Mouse (Mus musculus): Measurements from ENCODE around the gene Fbxl15. TPM values are rescaled to one million over a fixed set of nuclear protein-coding genes. Genes with fewer than 3 reads are reported as not detected.
A peak's percentile ranks its signal among the peaks of the same experiment; 100 is the strongest.

Gene Fbxl15
- polyA plus RNA-seq, 2 experiments: 6.3 to 10.0 TPM

- no peak for TF ChIP-seq EP300 (IDR thresholded peaks at IDR 0.05; ENCODE audit: low read depth)
- TF ChIP-seq CTCF (IDR thresholded peaks at IDR 0.05; ENCODE audit: low read depth): no peak
- no peak for DNase-seq (ENCODE audit: low read depth in 3 of 3, low spot score in 3 of 3)
- ATAC-seq (ENCODE audit: insufficient read depth): no peak
These were observed 19.7 kb upstream of the Fbxl15 start for GRCm38 (mm10) chr19:46308303-46308702.

GRCm38 (mm10) chr19:46308706-46309435 is 19.1 kb upstream of the Fbxl15 start:
- Histone ChIP-seq H3K4me1 (replicated peaks; ENCODE audit: control insufficient read depth in 2 of 2, insufficient read depth in 2 of 2, low read length in 1 of 2) (peaks cover 12 to 16% of the 10 kb centered on the region in 2 experiments), H3K27me3 (ENCODE audit: control insufficient read depth, insufficient read depth, low read length) (no peaks in the 10 kb centered on the region), H3K4me3 (ENCODE audit: insufficient read depth in 1 of 2, low read depth in 2 of 2, low read length in 2 of 2) (peak overlapping the region; percentile 14 to 51; a peak in 3 of 4 replicates), H3K4me2 (ENCODE audit: low read depth) (peak overlapping the region; percentile 73), H3K9ac (replicated peaks) (peak overlapping the region; percentile 31), H3K27ac (no peak overlapping the region), H3K9me3 (ENCODE audit: control insufficient read depth, low read length) (no peaks in the 10 kb centered on the region), H3K36me3 (replicated peaks; ENCODE audit: control insufficient read depth, insufficient read depth, low read depth) (no peaks in the 10 kb centered on the region)
- whole genome bisulfite sequencing (ENCODE audit: insufficient replicate concordance): 2% methylated on average over 47 of the region's 47 CpGs
- TF ChIP-seq EP300 (IDR thresholded peaks at IDR 0.05; ENCODE audit: low read depth) (no peak), CTCF (IDR thresholded peaks at IDR 0.05; ENCODE audit: low read depth) (peak; percentile 98)
- ATAC-seq (ENCODE audit: insufficient read depth) (no peak), DNase-seq (ENCODE audit: low read depth in 3 of 3, low spot score in 3 of 3) (peak; percentile 62 to 70 (median 68))

More at GRCm38 (mm10) chr19:46308303-46308702, 19.7 kb upstream of the Fbxl15 start:
- peaks cover 8 to 12% of the 10 kb centered on the region in 2 experiments for H3K4me1 ChIP-seq (replicated peaks; ENCODE audit: control insufficient read depth in 2 of 2, insufficient read depth in 2 of 2, low read length in 1 of 2)
- H3K9ac ChIP-seq (replicated peaks): no peak overlapping the region
- H3K4me2 ChIP-seq (ENCODE audit: low read depth): peak overlapping the region; percentile 73
- no peak overlapping the region for H3K27ac ChIP-seq
- H3K27me3 ChIP-seq (ENCODE audit: control insufficient read depth, insufficient read depth, low read length): no peaks in the 10 kb centered on the region
- no peaks in the 10 kb centered on the region for H3K9me3 ChIP-seq (ENCODE audit: control insufficient read depth, low read length)
- no peak overlapping the region for H3K4me3 ChIP-seq (ENCODE audit: insufficient read depth in 1 of 2, low read depth in 2 of 2, low read length in 2 of 2)
- H3K36me3 ChIP-seq (replicated peaks; ENCODE audit: control insufficient read depth, insufficient read depth, low read depth): no peaks in the 10 kb centered on the region
- 71% methylated on average over 16 of the region's 16 CpGs for WGBS (ENCODE audit: insufficient replicate concordance)

GRCm38 (mm10) chr19:46309651-46310305 is 18.2 kb upstream of the Fbxl15 start:
- H3K27ac ChIP-seq: no peak overlapping the region
- no peaks in the 10 kb centered on the region for H3K36me3 ChIP-seq (replicated peaks; ENCODE audit: control insufficient read depth, insufficient read depth, low read depth)
- no peaks in the 10 kb centered on the region for H3K27me3 ChIP-seq (ENCODE audit: control insufficient read depth, insufficient read depth, low read length)
- DNase-seq (ENCODE audit: low read depth in 3 of 3, low spot score in 3 of 3): no peak
- H3K9me3 ChIP-seq (ENCODE audit: control insufficient read depth, low read length): no peaks in the 10 kb centered on the region
- peaks cover 21 to 24% of the 10 kb centered on the region in 2 experiments for H3K4me1 ChIP-seq (replicated peaks; ENCODE audit: control insufficient read depth in 2 of 2, insufficient read depth in 2 of 2, low read length in 1 of 2)
- no peak for TF ChIP-seq CTCF (IDR thresholded peaks at IDR 0.05; ENCODE audit: low read depth)
- TF ChIP-seq EP300 (IDR thresholded peaks at IDR 0.05; ENCODE audit: low read depth): no peak
- H3K9ac ChIP-seq (replicated peaks): no peak overlapping the region
- WGBS (ENCODE audit: insufficient replicate concordance): 77% methylated on average over 21 of the region's 21 CpGs
- H3K4me2 ChIP-seq (ENCODE audit: low read depth): no peak overlapping the region
- ATAC-seq (ENCODE audit: insufficient read depth): no peak
- no peak overlapping the region for H3K4me3 ChIP-seq (ENCODE audit: insufficient read depth in 1 of 2, low read depth in 2 of 2, low read length in 2 of 2)

GRCm38 (mm10) chr19:46310312-46310865 is 17.6 kb upstream of the Fbxl15 start:
- no peak for DNase-seq (ENCODE audit: low read depth in 3 of 3, low spot score in 3 of 3)
- no peaks in the 10 kb centered on the region for H3K27me3 ChIP-seq (ENCODE audit: control insufficient read depth, insufficient read depth, low read length)
- 81% methylated on average over 12 of the region's 12 CpGs for WGBS (ENCODE audit: insufficient replicate concordance)

GRCm38 (mm10) chr19:46311341-46311740 is 16.6 kb upstream of the Fbxl15 start:
- ATAC-seq (ENCODE audit: insufficient read depth) (no peak), DNase-seq (ENCODE audit: low read depth in 3 of 3, low spot score in 3 of 3) (no peak)
- H3K27me3 ChIP-seq (ENCODE audit: control insufficient read depth, insufficient read depth, low read length): peaks cover 6% of the 10 kb centered on the region
- no peak overlapping the region for H3K9ac ChIP-seq (replicated peaks)
- H3K9me3 ChIP-seq (ENCODE audit: control insufficient read depth, low read length): no peaks in the 10 kb centered on the region
- WGBS (ENCODE audit: insufficient replicate concordance): 86% methylated on average over 9 of the region's 9 CpGs
- no peak overlapping the region for H3K27ac ChIP-seq
- H3K4me2 ChIP-seq (ENCODE audit: low read depth): no peak overlapping the region
- TF ChIP-seq CTCF (IDR thresholded peaks at IDR 0.05; ENCODE audit: low read depth) (no peak), EP300 (IDR thresholded peaks at IDR 0.05; ENCODE audit: low read depth) (no peak)
- H3K4me1 ChIP-seq (replicated peaks; ENCODE audit: control insufficient read depth in 2 of 2, insufficient read depth in 2 of 2, low read length in 1 of 2): peaks cover 32 to 33% of the 10 kb centered on the region in 2 experiments
- H3K4me3 ChIP-seq (ENCODE audit: insufficient read depth in 1 of 2, low read depth in 2 of 2, low read length in 2 of 2): no peak overlapping the region
- H3K36me3 ChIP-seq (replicated peaks; ENCODE audit: control insufficient read depth, insufficient read depth, low read depth): no peaks in the 10 kb centered on the region

More at GRCm38 (mm10) chr19:46310312-46310865, 17.6 kb upstream of the Fbxl15 start:
- H3K4me1 ChIP-seq (replicated peaks; ENCODE audit: control insufficient read depth in 2 of 2, insufficient read depth in 2 of 2, low read length in 1 of 2): peaks cover 28% of the 10 kb centered on the region in 2 experiments
- no peaks in the 10 kb centered on the region for H3K36me3 ChIP-seq (replicated peaks; ENCODE audit: control insufficient read depth, insufficient read depth, low read depth)
- H3K4me3 ChIP-seq (ENCODE audit: insufficient read depth in 1 of 2, low read depth in 2 of 2, low read length in 2 of 2): no peak overlapping the region
- no peak for TF ChIP-seq EP300 (IDR thresholded peaks at IDR 0.05; ENCODE audit: low read depth)
- no peak for TF ChIP-seq CTCF (IDR thresholded peaks at IDR 0.05; ENCODE audit: low read depth)
- H3K9ac ChIP-seq (replicated peaks): no peak overlapping the region
- no peaks in the 10 kb centered on the region for H3K9me3 ChIP-seq (ENCODE audit: control insufficient read depth, low read length)
- no peak overlapping the region for H3K27ac ChIP-seq
- no peak overlapping the region for H3K4me2 ChIP-seq (ENCODE audit: low read depth)
- no peak for ATAC-seq (ENCODE audit: insufficient read depth)

Data from liver, embryonic 14.5 days (tissue).